Mouse (Mus musculus): ENCODE results near the gene Gm49510. TPM values are rescaled to one million over a fixed set of nuclear protein-coding genes. Genes with fewer than 3 reads are reported as not detected.

The Gm49510 gene
- total RNA-seq, 2 experiments from 2014 or later, result 0.23 TPM; not detected in 1

DNA sequence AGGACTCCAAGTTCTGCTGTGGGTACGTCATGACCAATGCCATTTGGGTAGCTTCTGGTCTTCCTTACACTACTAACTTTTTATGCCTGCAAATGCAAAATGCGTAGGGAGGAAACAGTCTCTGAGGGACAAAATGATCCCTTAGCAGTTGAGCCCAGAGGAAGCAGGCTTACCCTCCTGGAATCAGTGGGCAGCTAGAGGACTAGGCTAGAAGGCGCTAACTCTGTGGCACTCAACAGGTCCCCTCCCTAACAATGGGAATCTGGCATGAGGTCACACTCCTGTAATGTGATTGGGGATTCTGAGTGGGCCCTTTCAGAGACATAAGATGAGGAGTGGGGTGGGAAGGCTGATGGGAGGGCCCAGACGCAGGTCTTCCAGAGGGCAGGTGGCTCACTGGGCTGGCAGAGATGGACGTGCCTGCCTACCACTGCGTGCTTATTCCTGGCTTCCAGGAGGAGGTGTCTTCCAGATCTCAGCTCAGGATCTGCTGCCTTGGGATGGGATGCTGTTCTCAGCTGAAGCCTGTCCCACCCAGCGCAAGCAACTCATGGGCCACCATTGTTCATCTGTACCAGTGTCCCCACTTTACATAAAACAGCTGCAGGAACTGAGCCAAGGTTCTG, 31.4 kb downstream of the Gm49510 start:
- intact Hi-C loops (cut with DNase I), result no loop called here
- no peak for DNase-seq (ENCODE audit: low spot score in 2 of 2)

DNA sequence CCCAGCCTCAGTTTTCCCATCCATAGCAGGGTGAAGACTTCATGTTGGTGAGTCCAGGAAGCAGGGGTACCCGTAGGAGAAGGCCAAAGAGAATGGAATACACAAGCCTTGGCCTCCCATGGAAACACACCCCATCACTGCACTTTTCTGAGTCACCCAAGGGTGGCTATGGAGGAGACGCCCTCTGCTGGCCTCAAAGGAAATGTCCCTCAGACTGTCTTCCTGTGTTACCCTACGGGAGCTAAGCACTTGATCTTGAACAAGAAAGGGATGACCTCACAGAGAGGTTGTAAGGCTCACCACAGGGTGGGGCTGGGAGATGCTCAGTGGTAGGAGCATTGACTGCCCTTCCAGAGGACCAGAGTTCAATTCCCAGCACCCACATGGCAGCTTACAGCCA, 32.1 kb downstream of the Gm49510 start:
- peak; percentile 43 to 56 for DNase-seq (ENCODE audit: low spot score in 2 of 2)
- intact Hi-C loops (cut with DNase I), result no loop called here

DNA sequence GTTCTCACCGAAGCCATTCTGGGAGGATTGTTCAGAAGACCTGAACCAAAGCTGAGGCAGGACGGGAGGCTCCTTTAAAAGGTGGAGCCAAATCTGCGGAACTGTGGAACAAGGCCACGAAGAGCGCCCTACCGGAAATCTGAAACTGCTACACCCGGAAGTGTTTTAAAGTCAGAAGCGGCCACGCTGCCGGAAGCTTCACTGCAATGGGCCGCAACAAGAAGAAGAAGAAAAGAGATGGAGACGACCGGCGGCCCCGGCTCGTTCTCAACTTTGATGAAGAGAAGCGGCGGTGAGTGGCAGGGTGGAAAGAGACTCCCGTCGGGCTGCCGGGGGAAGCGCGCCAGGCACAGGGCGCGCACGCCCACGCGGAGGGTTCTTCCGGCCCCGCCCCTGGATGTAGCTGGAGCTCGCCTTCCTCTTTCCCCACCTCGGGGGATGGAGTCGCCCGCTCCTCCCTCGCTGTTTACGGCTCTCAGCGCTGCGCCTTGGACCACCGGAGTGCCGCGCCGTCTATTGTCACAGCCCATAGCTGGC, 35.4 kb downstream of the Gm49510 start, which contains the start of gene Nol12:
Nol12 (plus strand) TSS at position 150 of the 537 bp plus-strand sequence.
- intact Hi-C loops (cut with DNase I), result no loop called here
- peak; percentile 91 to 92 for DNase-seq (ENCODE audit: low spot score in 2 of 2)

DNA sequence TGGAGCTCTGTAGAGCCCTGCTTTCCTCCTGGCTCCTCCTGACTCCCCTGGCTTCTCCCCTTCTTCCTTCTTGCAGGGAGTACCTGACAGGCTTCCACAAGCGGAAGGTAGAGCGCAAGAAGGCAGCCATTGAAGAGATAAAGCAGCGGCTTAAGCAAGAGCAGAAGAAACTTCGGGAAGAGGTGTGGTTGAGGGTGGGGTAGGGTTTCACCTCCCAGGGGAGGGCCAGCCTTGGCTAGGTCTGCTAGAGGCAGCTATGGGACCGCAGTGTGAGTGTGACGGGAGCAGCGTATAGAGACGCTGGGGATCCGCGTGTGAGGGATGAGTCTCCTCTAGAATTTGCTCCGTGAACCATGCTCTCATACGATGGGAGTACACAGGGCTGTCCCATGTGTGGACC, 36.9 kb downstream of the Gm49510 start:
- intact Hi-C loops (cut with DNase I), result no loop called here
- no peak for DNase-seq (ENCODE audit: low spot score in 2 of 2)

DNA sequence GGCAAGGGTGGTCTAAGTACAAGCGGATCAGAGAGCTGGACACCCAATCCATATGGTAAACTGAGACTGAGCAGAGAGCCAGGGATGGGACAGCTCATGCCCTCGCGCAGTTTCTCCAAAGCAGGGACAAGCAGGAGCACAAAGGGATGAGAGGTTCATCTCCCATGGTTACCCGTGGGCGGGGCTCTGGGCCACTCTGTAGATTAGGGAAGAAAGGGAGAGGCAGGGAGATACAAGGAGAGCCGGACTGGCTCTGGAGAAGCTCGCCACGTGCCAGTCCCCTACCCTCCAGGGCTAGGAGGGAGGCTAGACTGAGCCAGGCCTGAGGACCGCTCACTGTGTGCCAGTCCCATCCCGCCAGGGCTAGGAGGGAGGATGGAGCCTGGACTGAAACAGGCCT, 37.8 kb downstream of the Gm49510 start:
- intact Hi-C loops (cut with DNase I), result no loop called here
- DNase-seq (ENCODE audit: low spot score in 2 of 2), result no peak

DNA sequence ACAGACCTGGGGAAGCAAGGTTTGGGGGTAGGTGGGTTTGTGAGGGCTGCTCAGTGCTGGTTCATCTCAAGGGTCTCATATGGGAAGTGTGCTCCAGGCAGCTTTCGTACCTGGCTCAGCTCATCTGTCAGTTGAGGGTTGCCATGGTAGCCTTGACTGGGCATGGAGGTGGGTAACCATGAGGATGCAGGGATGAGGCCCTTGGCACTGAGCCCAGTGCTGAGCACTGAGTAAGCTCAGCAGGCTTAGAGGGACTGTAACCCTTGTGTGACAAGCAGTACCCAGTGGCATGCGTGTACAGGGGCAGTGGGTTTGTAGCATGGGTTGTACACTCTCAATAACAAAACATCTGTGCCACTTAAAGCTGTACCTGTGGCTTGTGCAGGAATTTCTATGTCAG, 38.5 kb downstream of the Gm49510 start:
- intact Hi-C loops (cut with DNase I), result no loop called here
- DNase-seq (ENCODE audit: low spot score in 2 of 2), result no peak

DNA sequence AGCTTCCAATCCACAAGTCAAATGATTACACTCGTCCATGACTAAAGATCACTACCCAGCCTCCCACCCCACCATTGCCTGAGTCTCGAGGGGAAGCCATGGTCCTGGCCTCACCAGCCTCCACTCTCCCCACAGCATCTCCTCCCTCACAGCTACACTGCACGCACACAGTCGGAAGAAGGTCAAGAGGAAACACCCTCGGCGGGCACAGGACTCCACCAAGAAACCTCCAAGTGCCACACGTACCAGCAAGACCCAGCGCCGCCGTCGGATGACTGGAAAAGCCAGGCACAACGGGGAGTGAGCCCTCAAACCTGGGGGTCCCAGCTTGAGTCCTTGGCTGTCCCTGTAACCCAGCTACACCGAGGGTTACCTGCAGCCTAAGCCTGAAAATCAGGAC, 40.9 kb downstream of the Gm49510 start:
- no peak for DNase-seq (ENCODE audit: low spot score in 2 of 2)
- intact Hi-C loops (cut with DNase I), result no loop called here

DNA sequence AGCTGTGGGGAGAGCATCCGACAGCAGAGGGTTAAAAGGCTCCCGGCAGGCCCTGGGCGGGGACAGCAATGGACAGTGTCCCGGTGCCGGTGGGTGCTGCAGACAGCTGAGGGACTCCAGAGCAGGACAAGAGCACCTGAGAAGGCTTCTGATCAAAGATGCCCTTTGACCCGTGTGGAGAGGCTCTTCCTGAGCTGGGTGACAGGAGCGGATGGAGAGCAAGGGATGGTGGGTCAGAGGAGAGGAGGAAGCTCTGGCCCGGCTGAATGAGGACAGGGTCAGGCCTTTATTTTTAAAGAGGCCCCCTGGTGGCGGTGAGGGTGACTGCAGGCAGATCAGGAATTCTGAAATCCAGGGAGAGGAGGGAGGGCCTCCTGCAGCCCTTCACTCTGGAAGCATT, 43.2 kb downstream of the Gm49510 start:
- intact Hi-C loops (cut with DNase I), result loop anchor here (2.0 kb wide), 1 partner anchor 28 kb away; no protein-coding TSS in a partner anchor
- peak; percentile 81 to 83 for DNase-seq (ENCODE audit: low spot score in 2 of 2)

DNA sequence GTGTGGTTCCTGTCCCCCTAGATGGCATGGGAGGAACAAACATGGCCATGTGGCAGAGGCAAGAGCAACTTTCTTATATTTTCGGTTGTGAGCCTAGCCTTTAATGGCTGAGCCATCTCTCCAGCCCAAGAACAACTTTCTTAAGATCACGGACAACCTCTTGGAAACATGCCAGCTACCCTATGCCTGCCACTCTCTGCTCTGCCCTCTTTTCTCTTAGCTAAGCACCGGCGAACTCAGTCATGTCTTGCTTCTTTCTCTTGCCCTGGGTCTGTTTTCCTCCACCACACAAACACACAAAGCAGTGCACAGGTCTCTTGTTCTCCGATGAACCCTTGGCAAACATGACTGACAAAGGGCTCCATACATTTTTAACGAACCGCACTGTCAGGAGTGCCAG, 46.8 kb downstream of the Gm49510 start:
- no peak for DNase-seq (ENCODE audit: low spot score in 2 of 2)
- intact Hi-C loops (cut with DNase I), result no loop called here

DNA sequence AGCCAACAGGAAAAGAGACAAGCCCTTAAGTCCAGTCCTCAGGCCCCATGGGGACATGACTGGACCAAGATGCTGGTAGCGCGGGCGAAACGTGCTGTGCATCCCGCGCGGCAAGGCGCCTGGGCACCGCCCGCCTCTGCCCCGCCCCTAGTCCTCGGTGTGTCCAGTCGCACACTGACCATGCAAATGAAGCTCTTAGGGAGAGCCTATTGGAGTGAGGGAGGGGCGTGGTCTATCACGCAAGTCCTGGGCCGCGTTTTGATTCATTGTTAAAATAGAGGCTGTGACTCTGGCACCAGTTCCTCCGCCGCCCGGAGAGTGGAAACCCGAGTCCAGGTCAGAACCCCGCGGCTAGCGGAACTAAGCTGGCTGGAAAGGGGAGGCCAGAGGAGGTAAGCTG, 48.2 kb downstream of the Gm49510 start, which contains the start of gene Triobp:
Triobp (plus strand) TSS at position 68 of the 400 bp plus-strand sequence.
- peak; percentile 84 to 88 for DNase-seq (ENCODE audit: low spot score in 2 of 2)
- intact Hi-C loops (cut with DNase I), result no loop called here

DNA sequence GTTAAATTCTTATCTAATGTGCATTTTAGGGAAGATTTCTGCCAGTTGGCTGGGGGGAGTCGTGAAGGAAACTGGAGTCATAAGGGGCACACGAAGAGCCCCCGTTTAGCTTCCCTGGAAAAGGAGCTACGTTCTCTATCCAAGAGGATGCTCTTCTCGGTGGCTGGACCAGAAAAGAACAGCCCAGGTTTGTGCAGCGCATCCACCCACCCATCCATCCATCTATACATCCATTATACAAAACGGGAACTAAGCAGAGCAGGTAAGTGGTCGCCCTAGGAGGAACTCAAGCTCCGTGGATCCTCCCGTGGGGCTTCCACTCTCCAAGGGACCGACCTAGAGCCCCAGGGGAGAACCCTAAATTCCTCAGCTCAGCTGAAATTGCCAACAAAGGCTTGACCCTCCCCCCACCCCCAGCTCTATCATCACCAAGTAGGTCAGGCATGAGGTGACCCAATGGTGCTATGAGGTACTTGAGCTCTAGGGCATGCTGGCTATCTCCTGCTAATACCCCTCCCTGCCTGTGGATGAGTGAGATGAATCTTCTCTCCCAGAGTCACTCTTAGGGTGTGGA, 48.8 kb downstream of the Gm49510 start:
- intact Hi-C loops (cut with DNase I), result no loop called here
- no peak for DNase-seq (ENCODE audit: low spot score in 2 of 2)

DNA sequence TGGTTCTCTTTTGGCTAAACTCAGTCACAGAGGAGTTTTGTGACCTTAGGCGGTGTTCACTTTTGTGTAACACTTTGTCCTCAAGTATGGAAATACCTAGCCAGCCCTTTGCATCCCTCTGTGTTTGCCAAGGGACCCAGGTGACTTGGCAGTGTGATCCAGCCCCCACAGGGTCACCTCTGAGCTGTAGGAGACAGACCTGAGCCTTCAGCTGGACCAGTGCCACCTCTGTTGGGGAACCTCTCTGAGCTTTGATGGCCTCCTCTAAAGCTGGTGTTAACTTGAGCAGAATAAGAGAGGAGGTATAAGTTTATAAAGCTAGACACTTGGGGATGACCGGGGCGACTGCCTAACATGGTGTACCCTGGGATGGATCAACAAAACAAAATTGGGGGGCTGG, 49.4 kb downstream of the Gm49510 start:
- no peak for DNase-seq (ENCODE audit: low spot score in 2 of 2)
- intact Hi-C loops (cut with DNase I), result no loop called here

DNA sequence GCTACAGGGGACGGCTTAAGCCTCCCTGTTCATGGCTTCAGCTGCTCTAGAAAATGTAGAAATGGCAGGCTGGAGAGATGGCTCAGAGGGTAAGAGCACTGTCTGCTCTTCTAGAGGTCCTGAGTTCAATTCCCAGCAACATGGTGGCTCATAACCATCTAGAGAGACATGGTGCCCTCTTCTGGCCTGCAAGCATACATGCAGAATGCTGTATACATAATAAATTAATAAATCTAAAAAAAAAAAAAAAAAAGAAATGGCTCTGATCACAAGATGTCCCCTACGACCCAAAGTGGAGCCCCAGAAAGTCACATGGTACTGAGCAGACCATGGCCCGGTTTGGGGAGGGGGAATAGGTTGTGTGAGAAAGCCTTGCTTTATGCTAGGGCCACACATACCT, 56.2 kb downstream of the Gm49510 start:
- intact Hi-C loops (cut with DNase I), result no loop called here
- DNase-seq (ENCODE audit: low spot score in 2 of 2), result no peak

DNA sequence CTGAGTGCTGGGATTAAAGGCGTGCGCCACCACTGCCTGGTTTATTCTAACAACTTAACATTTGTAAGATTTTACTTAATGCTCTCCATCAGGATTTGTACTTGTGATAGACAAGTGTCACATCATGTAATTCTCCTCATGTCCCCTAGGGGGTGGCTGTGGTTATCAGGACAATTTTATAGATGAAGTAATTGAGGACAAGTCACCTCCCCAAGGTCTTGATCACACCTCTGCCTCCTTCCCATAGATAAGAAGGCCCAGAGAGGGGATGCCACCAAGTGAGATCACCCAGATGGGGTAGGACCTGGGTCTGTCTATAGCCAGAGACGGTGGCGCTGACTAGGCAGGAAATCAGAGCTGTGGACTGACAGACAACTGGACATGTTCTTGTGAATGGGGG, 56.9 kb downstream of the Gm49510 start:
- DNase-seq (ENCODE audit: low spot score in 2 of 2), result no peak
- intact Hi-C loops (cut with DNase I), result no loop called here

DNA sequence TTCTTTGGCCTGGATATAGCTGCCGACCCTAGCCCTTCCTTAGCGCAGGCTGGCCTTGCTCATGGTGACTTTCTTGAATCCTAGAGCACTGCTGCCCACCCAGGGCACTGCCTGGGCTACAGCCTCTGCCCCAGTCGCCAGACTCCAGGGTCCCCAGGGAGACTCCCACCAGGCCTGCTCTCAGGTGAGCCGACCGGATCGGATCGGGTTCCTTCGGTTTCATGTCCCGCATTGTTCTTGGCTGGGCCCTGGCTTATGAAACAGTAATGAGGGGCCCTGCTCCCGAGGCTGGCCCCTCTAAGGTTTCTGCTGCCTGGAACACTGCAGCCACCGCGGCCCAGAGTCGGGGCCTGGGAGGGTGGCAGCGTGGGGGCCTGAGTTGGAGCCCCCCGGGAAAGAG, 57.6 kb downstream of the Gm49510 start:
- intact Hi-C loops (cut with DNase I), result no loop called here
- no peak for DNase-seq (ENCODE audit: low spot score in 2 of 2)

DNA sequence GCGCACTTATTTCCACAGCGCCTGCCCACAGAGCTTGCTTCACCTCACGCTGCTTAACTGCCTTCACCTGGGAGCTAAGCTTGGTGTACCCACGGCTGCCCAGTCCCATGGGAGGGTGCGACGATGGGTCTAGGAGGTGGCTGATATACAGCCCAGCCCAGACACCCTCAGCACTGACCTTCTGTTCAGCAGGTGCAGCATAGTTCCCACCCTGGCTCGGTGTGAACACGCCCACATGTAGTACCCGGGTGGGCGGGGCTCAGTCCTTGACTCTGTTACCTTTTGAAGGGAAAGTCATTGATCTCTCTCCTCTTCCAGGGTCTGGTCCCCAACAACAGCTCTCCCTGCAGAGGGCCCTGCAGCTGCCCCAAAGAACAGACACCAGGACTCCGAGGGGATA, 60.1 kb downstream of the Gm49510 start:
- no peak for DNase-seq (ENCODE audit: low spot score in 2 of 2)
- intact Hi-C loops (cut with DNase I), result no loop called here

DNA sequence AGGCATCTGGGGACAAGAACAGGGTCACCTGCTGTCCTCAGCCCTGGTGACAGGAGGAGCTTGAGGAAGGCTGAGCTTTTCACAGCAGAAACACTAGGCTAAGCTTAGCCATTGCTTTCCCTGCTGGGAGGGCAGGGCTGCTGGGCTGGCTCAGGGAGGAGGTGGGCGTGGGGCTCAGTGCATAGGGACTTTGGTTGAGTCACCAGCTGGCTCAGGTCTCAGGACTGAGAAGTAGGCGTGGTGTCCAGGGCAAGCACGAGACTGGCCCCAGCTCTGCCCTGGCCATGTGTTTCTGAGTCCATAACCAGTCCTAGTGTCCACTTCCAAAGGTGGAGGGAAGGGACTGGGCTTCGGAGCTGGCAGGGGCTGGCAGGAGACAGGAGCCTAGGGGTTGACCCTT, 60.6 kb downstream of the Gm49510 start:
- no peak for DNase-seq (ENCODE audit: low spot score in 2 of 2)
- intact Hi-C loops (cut with DNase I), result no loop called here

DNA sequence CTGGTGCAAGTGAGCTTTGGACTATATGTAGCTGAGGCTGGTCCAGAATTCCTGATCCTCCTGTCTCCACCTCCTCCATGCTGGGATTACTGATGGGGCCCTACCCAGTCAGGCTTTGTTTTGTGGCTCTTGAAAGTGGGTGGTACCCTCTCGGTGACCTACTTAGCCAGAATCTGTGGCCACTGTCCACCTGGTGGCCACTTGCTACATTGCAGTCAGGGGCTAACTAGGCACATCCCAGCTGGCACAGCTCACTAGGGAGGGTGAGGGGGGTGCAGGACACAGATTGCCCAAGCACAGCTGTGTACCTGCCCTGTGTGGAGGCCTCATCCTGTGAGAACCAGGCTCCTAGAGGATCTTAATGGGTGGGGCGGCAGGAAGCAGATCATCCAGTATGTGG, 63.4 kb downstream of the Gm49510 start:
- intact Hi-C loops (cut with DNase I), result no loop called here
- DNase-seq (ENCODE audit: low spot score in 2 of 2), result peak; percentile 51 to 81

All from left cerebral cortex, postnatal 14 days (tissue).